Mouse (Mus musculus) c-Kit-positive CD71-positive TER-119-negative erythroid progenitor cells, embryonic 14.5 days (primary cell): ENCODE results near the gene Cacna1e.
A peak's percentile ranks its signal among the peaks of the same experiment; 100 is the strongest.

Experiments used
- DNase-seq: peaks from one replicate; pipeline ENCODE4 v3.0.0-alpha.2; 2013; ENCODE audit warnings: low read depth

Gene Cacna1e

GRCm38 (mm10) chr1:154836473-154836872, 47.8 kb downstream of the Cacna1e start:
- DNase-seq = no peak

- DNase-seq = no peak
Measured at GRCm38 (mm10) chr1:154832168-154832539, 52.1 kb downstream of the Cacna1e start.

- DNase-seq = no peak
Measured at GRCm38 (mm10) chr1:154831269-154832167, 52.8 kb downstream of the Cacna1e start.

- DNase-seq = no peak
Measured at GRCm38 (mm10) chr1:154830051-154830450, 54.2 kb downstream of the Cacna1e start.

- no peak for DNase-seq
Measured at GRCm38 (mm10) chr1:154823098-154823497, 61.2 kb downstream of the Cacna1e start.

- DNase-seq = no peak
Measured at GRCm38 (mm10) chr1:154820422-154820821, 63.9 kb downstream of the Cacna1e start.

- DNase-seq = no peak
Measured at GRCm38 (mm10) chr1:154819960-154820359, 64.3 kb downstream of the Cacna1e start.

GRCm38 (mm10) chr1:154818742-154819141, 65.6 kb downstream of the Cacna1e start:
- no peak for DNase-seq

GRCm38 (mm10) chr1:154816836-154817235, 67.5 kb downstream of the Cacna1e start:
- no peak for DNase-seq

- no peak for DNase-seq
Measured at GRCm38 (mm10) chr1:154816267-154816666, 68.0 kb downstream of the Cacna1e start.

- DNase-seq = no peak
Measured at GRCm38 (mm10) chr1:154805742-154806141, 78.6 kb downstream of the Cacna1e start.

GRCm38 (mm10) chr1:154805038-154805437, 79.3 kb downstream of the Cacna1e start:
- DNase-seq = no peak

GRCm38 (mm10) chr1:154802301-154802904, 81.9 kb downstream of the Cacna1e start:
- no peak for DNase-seq

- DNase-seq = no peak
Measured at GRCm38 (mm10) chr1:154799257-154799656, 85.0 kb downstream of the Cacna1e start.

- DNase-seq = no peak
Measured at GRCm38 (mm10) chr1:154798771-154799170, 85.5 kb downstream of the Cacna1e start.

GRCm38 (mm10) chr1:154796685-154797084, 87.6 kb downstream of the Cacna1e start:
- DNase-seq = no peak

- no peak for DNase-seq
Measured at GRCm38 (mm10) chr1:154794518-154794951, 89.8 kb downstream of the Cacna1e start.

- no peak for DNase-seq
Measured at GRCm38 (mm10) chr1:154791544-154792174, 92.6 kb downstream of the Cacna1e start.

GRCm38 (mm10) chr1:154788491-154788890, 95.8 kb downstream of the Cacna1e start:
- no peak for DNase-seq

- peak; percentile 28 for DNase-seq
Measured at GRCm38 (mm10) chr1:154788069-154788468, 96.2 kb downstream of the Cacna1e start.

GRCm38 (mm10) chr1:154787418-154787817, 96.9 kb downstream of the Cacna1e start:
- DNase-seq = no peak

- peak; percentile 74 for DNase-seq
Measured at GRCm38 (mm10) chr1:154786243-154786669, 98.0 kb downstream of the Cacna1e start.

- DNase-seq = no peak
Measured at GRCm38 (mm10) chr1:154784862-154785261, 99.4 kb downstream of the Cacna1e start.
